Mouse (Mus musculus) cerebellum, adult 11 months (tissue): ENCODE measurements around the gene Clasp1.

Experiments used
- DNase-seq: peaks from one replicate; pipeline ENCODE4 v3.0.0; 2022

Gene Clasp1

DNA sequence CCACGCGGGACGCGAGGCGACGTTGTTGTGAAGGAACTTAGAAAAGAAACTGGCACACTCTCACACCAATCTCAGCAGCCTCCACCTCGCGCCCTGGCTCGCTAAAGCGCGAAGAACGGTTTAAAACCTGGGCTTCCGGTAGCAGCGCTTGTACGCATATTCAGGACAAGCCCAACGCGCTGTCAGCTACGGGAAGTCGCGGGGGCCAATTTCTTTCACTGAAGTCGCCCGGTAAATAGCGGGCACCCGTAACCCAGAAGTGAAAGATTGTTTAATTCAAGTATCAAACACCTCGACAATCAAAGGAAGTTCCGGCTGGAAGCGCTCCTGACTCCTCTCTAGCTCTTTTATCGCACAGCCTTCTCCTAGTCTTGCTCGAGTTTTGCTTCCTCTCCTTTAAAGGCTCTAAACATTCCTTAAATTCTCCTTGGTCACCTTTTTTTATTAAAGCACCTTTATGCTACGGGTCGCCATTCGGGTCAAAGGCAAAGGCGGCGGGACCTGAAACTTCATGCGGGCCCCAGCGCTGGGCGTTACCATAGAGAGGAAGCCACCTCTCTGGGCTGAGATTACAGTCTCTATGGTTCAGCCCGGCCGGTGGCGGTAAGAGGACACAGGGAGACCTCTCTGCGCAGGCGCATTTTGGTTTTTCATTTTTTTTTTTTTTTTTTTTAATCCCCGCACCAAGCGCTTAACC, at the start of gene Clasp1:
Gene Clasp1, plus strand, starts transcription at position 302 of the 697 bp plus-strand sequence.
- DNase-seq: peak; percentile 95

DNA sequence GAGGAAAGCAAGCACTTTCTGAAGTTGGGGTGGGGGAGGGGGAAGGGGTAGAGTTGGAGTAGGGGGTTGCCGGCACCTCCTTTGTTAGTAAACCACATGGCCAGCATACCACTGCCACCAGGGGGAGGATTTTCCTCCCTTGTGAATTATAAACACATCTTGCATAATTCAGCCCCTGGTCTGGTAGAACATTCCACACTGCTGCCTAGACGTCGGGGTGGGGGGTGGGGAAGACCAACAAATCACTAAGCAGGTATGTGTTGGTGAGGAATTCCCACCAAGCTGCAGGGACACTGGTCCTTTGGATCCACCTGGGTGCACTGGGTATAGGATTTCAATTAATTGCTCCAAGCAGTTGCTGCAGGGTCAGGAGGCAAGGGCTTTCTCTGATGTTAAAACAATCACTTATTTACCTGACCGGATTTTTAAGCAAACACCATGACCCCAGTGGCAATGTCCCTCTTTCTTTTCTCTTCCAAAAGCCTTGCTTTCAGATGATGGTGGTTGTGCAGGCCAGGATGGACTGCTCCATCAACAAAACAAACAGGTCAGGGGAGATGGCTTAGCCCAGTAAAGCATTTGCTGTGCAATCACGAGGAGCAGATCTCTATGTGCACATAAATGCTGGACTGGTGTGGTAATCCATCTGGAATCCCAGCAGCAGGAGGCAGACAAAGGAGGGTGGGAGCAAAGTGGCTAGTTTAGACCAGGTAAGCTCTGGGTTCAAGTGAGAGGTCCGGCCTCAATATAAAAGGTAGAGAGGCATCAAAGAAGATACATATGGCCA, 45.0 kb upstream of the Clasp1 start:
- DNase-seq: no peak

- DNase-seq: no peak
Observed at GRCm38 (mm10) chr1:118349922-118350321, 38.9 kb upstream of the Clasp1 start.

GRCm38 (mm10) chr1:118359071-118359761, 29.6 kb upstream of the Clasp1 start:
- DNase-seq: no peak

DNA sequence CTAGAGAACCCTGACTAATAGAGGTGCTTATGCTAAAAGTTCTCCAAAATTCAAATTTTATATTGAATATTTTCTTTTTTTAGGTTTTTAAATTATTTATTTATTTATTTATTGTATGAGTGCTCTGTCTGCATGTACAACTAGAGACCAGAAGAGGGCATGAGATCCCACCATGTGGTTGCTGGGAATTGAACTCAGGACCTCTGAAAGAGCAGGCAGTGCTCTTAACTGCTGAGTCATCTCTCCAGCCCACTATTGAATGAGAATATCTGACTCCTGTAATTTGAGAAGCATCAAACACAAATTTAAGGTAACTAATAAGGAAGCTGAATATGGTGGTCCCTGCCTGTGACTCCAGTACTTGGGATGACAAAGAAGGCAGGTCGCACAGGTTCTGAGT, 20.9 kb upstream of the Clasp1 start:
- DNase-seq: no peak

GRCm38 (mm10) chr1:118368721-118369461, 20.0 kb upstream of the Clasp1 start:
- DNase-seq: no peak

DNA sequence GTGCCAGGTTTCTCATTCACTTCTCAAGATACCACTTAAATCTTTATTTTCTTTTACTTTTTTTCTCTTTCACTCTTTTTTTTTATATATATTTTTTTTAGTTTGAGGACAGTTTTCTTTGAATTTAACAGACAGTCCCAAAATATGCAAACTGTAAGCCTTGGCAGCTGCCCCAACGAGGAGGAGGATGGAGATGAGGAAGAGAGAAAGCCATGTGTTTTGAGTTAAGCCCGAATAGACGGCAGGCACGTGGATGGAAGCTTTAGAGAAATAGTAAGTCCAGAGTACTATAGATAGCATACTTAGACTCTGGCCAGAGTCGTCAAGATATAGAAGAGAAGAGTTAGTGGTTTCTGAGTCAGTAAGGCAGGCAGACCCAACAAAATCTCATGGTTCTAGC, 11.1 kb upstream of the Clasp1 start:
- no peak for DNase-seq

GRCm38 (mm10) chr1:118380105-118380786, 8.6 kb upstream of the Clasp1 start:
- no peak for DNase-seq

- peak; percentile 42 for DNase-seq
Observed at GRCm38 (mm10) chr1:118388127-118388756, 616 bp upstream of the Clasp1 start.

DNA sequence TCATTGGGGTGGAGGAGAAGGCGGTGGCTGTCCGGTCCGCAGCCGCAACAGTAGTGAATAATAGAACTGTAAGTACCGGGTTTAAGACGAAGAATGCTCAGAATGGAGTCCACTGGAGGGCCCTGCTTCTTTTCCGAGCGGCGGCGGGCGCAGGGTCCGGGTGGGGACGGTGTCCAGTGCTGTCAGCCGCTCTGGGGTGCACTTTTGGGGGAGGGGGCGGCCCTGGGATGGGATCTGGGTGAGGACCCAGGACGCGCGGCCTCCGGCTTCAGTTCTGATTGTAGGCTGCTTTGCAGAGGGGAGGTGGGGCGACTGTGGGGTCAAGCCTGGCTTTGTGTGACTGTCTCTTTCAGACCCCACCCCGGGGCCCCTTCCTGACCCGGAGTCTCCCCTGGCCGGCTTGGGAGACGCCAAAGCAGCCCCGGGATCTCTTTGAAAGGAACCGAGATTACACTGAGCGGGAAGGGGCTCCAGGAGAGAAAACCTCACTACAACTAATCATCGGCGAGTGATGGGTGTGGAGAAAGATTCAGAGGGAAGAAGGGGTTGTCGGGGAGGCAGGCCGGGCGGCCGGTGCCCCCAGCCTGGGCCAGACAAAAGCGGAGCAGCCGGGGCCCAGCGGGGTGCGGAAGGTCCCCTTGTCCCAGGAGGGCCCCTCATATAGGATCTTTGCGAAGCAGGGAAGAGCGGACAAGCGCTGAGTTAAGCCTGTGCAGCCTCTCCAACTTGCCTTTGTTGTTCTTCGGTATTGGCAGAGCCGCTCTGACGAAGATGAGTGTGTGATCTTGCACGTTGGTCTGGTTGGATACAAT, 802 bp downstream of the Clasp1 start:
- DNase-seq: peak; percentile 72

- peak; percentile 12 for DNase-seq
Observed at GRCm38 (mm10) chr1:118390266-118390660, 1.4 kb downstream of the Clasp1 start.

- peak; percentile 13 for DNase-seq
Observed at GRCm38 (mm10) chr1:118390871-118391387, 2.1 kb downstream of the Clasp1 start.

DNA sequence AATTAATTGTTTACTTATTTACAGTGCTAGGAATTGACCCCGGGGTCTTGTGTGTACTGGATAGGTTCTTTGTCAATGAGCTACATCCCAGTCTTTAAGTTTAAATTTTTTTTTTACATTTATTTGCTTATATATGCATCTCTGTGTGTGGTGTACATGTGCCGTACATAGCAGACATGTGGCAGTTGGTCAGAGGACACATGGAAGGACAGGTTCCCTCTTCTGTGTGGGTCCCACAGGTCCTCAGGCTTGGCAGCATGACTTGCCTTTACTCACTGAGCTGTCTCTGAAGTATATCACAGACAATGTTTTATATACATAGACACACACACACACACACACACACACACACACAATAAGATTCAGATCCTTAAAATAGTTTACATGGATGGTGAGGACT, 3.4 kb downstream of the Clasp1 start:
- DNase-seq: no peak

- no peak for DNase-seq
Observed at GRCm38 (mm10) chr1:118393916-118394315, 5.1 kb downstream of the Clasp1 start.

GRCm38 (mm10) chr1:118397866-118398265, 9.0 kb downstream of the Clasp1 start:
- DNase-seq: no peak

- no peak for DNase-seq
Observed at GRCm38 (mm10) chr1:118398567-118398966, 9.7 kb downstream of the Clasp1 start.

GRCm38 (mm10) chr1:118399625-118400310, 10.9 kb downstream of the Clasp1 start:
- no peak for DNase-seq

DNA sequence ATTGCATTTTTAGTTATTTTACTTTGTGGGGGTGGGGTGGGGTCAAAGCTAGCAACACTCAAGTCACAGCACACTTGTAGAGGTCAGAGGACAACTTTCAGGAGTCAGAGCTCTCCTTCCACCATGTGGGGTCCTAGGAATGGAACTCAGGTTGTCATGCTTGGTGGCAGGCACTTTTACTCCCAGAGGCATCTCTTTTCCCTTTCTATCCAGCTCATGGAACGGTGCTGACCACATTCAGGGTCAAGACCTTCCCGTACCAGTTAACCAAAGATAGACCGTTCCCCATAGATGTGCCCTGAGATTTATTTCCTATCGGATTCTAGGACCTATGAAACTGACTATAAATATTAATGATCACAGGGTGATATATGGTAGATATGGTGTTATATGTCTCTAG, 13.1 kb downstream of the Clasp1 start:
- no peak for DNase-seq

- no peak for DNase-seq
Observed at GRCm38 (mm10) chr1:118402556-118402955, 13.7 kb downstream of the Clasp1 start.

DNA sequence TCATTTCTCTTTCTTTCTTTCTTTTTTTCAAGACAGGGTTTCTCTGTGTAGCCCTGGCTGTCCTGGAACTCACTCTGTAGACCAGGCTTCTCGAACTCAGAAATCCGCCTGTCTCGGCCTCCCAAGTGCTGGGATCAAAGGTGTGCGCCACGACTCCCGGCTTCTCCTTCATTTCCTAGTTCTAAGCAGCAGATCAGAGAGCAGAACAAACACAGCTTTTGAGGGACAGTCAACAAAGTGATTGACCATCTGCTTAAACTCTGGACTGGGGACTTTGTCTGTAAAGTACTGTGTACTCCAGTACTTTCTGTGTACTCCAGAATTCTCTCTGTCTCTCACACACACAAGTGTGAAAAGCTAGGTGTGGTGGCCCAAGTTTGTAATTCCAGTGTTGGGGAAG, 14.1 kb downstream of the Clasp1 start:
- no peak for DNase-seq
